Mouse (Mus musculus) kidney, embryonic 15.5 days (tissue): Measurements from ENCODE around the gene Vamp8. TPM values are rescaled to one million over a fixed set of nuclear protein-coding genes. Genes with fewer than 3 reads are reported as not detected.
A peak's percentile ranks its signal among the peaks of the same experiment; 100 is the strongest.

Source experiments
- ATAC-seq: fragments of 200-750 bp; cut with Nextera tagmentation; replicated peaks from 2 replicates; pipeline ENCODE4 v1.8.0; 2017; ENCODE audit warnings: moderate TSS enrichment; ENCODE audit not compliant: low FRiP score
- H3K27ac ChIP-seq: fragments of 300-500 bp; sonication (generic); 2 replicates; pipeline ENCODE4 v1.5.1; 2015; ENCODE audit warnings: mild to moderate bottlenecking, inconsistent platforms
- H3K27me3 ChIP-seq: fragments of 300-500 bp; sonication (generic); 2 replicates; pipeline ENCODE4 v1.6.1; 2015; ENCODE audit warnings: inconsistent platforms
- H3K36me3 ChIP-seq: fragments of 300-500 bp; sonication (generic); 2 replicates; pipeline ENCODE4 v1.6.1; 2015; ENCODE audit warnings: inconsistent platforms
- H3K4me1 ChIP-seq: fragments of 300-500 bp; sonication (generic); 2 replicates; pipeline ENCODE4 v1.6.1; 2015; ENCODE audit warnings: inconsistent platforms
- H3K4me2 ChIP-seq: fragments of 300-500 bp; sonication (generic); 2 replicates; pipeline ENCODE4 v1.6.1; 2015; ENCODE audit warnings: moderate library complexity, mild to moderate bottlenecking, inconsistent platforms
- H3K4me3 ChIP-seq: fragments of 300-500 bp; sonication (generic); replicated peaks from 2 replicates; pipeline ENCODE4 v1.5.1; 2015; ENCODE audit warnings: mild to moderate bottlenecking, inconsistent platforms
- H3K9ac ChIP-seq: fragments of 300-500 bp; sonication (generic); 2 replicates; pipeline ENCODE4 v1.6.1; 2015; ENCODE audit warnings: mild to moderate bottlenecking, inconsistent platforms
- H3K9me3 ChIP-seq: fragments of 300-500 bp; sonication (generic); replicated peaks from 2 replicates; pipeline ENCODE4 v1.6.1; 2016; ENCODE audit warnings: inconsistent platforms
- WGBS: fragments of 180-500 bp; shearing (Covaris S2); methylation state at CpG from one replicate; pipeline ENCODE4 v1.1.7; 2015; ENCODE audit warnings: mixed read lengths; 5-methylcytosine and 5-hydroxymethylcytosine counted together
- polyA plus RNA-seq: library from polyadenylated mRNA; unstranded; fragments of >200 nt; fragmentation: Nextera tagmentation; extraction: Ambion mirVana; gene quantifications from 2 replicates; pipeline ENCODE4 v1.2.1, GENCODE M21; 2015

The Vamp8 gene
- polyA plus RNA-seq, 1 experiment from 2014 or later = 146 TPM

DNA sequence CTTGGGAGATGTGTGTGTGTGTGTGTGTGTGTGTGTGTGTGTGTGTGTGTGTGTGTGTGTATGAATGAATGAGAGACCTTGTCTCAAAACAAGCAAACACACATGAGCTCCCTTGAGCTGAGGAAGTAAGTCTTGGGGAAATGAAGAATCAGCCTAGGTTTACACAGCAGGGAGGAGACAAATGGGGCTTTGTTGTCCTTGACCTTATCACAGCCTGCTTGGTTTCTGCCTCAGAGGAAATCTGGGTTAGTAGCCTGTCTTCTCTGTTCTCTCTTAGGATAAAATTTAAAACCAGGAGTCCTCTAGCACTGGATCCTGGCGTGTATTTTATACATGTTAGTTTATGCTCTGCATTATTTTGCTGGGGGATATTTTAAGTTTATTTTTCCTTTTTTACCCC is 29.3 kb upstream of the Vamp8 start:
- Histone ChIP-seq H3K4me3 (no peak overlapping the region), H3K27ac (no peak overlapping the region), H3K9ac (no peak overlapping the region), H3K27me3 (no peaks in the 10 kb centered on the region), H3K36me3 (peaks cover 86% of the 10 kb centered on the region), H3K4me2 (no peak overlapping the region), H3K9me3 (no peaks in the 10 kb centered on the region), H3K4me1 (peaks cover 14% of the 10 kb centered on the region)
- no peak for ATAC-seq
- WGBS = 89% methylated on average over 1 of the region's 1 CpGs

- Histone ChIP-seq H3K9ac (no peak overlapping the region), H3K36me3 (peaks cover 71% of the 10 kb centered on the region), H3K27ac (no peak overlapping the region), H3K4me2 (no peak overlapping the region), H3K27me3 (no peaks in the 10 kb centered on the region), H3K4me1 (peaks cover 22% of the 10 kb centered on the region), H3K9me3 (no peaks in the 10 kb centered on the region), H3K4me3 (no peak overlapping the region)
- WGBS = 85% methylated on average over 4 of the region's 4 CpGs
- ATAC-seq = no peak
Measured at GRCm38 (mm10) chr6:72418279-72418678, 27.8 kb upstream of the Vamp8 start.

- Histone ChIP-seq H3K9ac (no peak overlapping the region), H3K27ac (no peak overlapping the region), H3K4me3 (no peak overlapping the region), H3K27me3 (no peaks in the 10 kb centered on the region), H3K36me3 (peaks cover 50% of the 10 kb centered on the region), H3K4me1 (peaks cover 22% of the 10 kb centered on the region), H3K4me2 (no peak overlapping the region), H3K9me3 (no peaks in the 10 kb centered on the region)
- 79% methylated on average over 7 of the region's 7 CpGs for WGBS
- no peak for ATAC-seq
Measured at GRCm38 (mm10) chr6:72415964-72416772, 25.7 kb upstream of the Vamp8 start.

DNA sequence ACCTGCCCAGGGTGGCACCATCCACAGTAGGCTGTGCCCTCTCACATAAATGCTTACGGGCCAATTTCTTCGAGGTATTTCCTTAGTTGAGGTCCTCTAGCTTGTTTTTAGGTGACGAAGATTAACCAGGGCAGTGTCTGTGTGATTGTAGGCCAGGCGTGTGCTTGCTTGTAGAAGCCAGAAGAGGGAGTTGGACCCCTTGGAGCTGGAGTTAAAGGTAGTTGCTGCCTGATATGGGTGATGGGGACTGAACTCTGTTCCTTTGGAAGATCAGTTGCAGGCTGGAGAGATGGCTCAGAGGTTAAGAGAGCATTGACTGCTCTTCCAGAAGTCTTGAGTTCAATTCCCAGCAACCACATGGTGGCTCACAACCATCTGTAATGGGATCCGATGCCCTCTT is 24.7 kb upstream of the Vamp8 start:
- H3K36me3 ChIP-seq = peaks cover 40% of the 10 kb centered on the region
- H3K27ac ChIP-seq = no peak overlapping the region
- H3K4me3 ChIP-seq = peak overlapping the region; percentile 59
- H3K9ac ChIP-seq = peak overlapping the region; percentile 65; the same call in 1 of the 2 replicates
- no peaks in the 10 kb centered on the region for H3K27me3 ChIP-seq
- H3K4me2 ChIP-seq = peak overlapping the region; percentile 72
- WGBS = 88% methylated on average over 5 of the region's 5 CpGs
- H3K4me1 ChIP-seq = peaks cover 22% of the 10 kb centered on the region
- H3K9me3 ChIP-seq = no peaks in the 10 kb centered on the region
- no peak for ATAC-seq

GRCm38 (mm10) chr6:72414076-72414756 is 23.7 kb upstream of the Vamp8 start, which contains the start of gene Ggcx:
TSS of gene Ggcx (plus strand) at chr6:72414308.
- peak within 1 kb of the TSS; percentile 61 for H3K27ac ChIP-seq
- WGBS = 1% methylated on average over 33 of the region's 33 CpGs

DNA sequence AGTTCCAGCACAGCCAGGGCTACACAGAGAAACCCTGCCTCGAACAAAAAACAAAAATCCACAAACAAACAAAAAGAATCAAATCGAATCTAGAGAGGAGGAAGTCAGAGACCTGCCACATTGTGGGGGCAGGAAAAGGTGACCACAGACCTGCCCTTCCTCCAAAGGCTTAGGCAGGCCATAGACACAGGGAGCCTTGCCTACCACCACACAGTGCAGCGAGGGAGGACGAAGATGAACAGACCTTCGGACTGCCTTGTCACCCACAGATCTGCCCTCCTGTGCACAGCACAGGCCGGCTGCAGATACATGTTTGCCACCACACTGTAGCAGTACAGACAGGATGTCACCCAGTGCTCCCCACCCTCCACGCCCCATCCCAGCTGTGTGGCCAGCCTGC is 20.0 kb upstream of the Vamp8 start:
- Histone ChIP-seq H3K27ac (no peak overlapping the region), H3K9me3 (no peaks in the 10 kb centered on the region), H3K4me2 (no peak overlapping the region), H3K9ac (no peak overlapping the region), H3K36me3 (no peaks in the 10 kb centered on the region), H3K4me3 (no peak overlapping the region), H3K27me3 (no peaks in the 10 kb centered on the region), H3K4me1 (peaks cover 14% of the 10 kb centered on the region)
- no peak for ATAC-seq
- 72% methylated on average over 7 of the region's 7 CpGs for WGBS

More at GRCm38 (mm10) chr6:72414076-72414756, 23.7 kb upstream of the Vamp8 start, which contains the start of gene Ggcx:
- H3K4me3 ChIP-seq = peak within 1 kb of the TSS; percentile 59
- H3K36me3 ChIP-seq = peaks cover 30% of the 10 kb centered on the region
- peak; percentile 96 for ATAC-seq
- no peaks in the 10 kb centered on the region for H3K27me3 ChIP-seq
- peak within 1 kb of the TSS; percentile 72 for H3K4me2 ChIP-seq
- peaks cover 22% of the 10 kb centered on the region for H3K4me1 ChIP-seq
- H3K9ac ChIP-seq = peak within 1 kb of the TSS; percentile 65
- H3K9me3 ChIP-seq = no peaks in the 10 kb centered on the region

- H3K4me2 ChIP-seq = no peak overlapping the region
- peaks cover 10% of the 10 kb centered on the region for H3K4me1 ChIP-seq
- no peaks in the 10 kb centered on the region for H3K27me3 ChIP-seq
- WGBS = 42% methylated on average over 1 of the region's 1 CpGs
- ATAC-seq = no peak
- H3K9me3 ChIP-seq = no peaks in the 10 kb centered on the region
- H3K4me3 ChIP-seq = no peak overlapping the region
- no peak overlapping the region for H3K9ac ChIP-seq
- H3K27ac ChIP-seq = no peak overlapping the region
- no peaks in the 10 kb centered on the region for H3K36me3 ChIP-seq
Measured at GRCm38 (mm10) chr6:72410003-72410402, 19.5 kb upstream of the Vamp8 start.

GRCm38 (mm10) chr6:72409567-72409966 is 19.1 kb upstream of the Vamp8 start:
- Histone ChIP-seq H3K27me3 (no peaks in the 10 kb centered on the region), H3K9ac (no peak overlapping the region), H3K4me2 (no peak overlapping the region), H3K27ac (no peak overlapping the region), H3K4me1 (peaks cover 6% of the 10 kb centered on the region), H3K4me3 (no peak overlapping the region), H3K9me3 (no peaks in the 10 kb centered on the region), H3K36me3 (no peaks in the 10 kb centered on the region)
- no peak for ATAC-seq
- WGBS = 19% methylated on average over 3 of the region's 3 CpGs

DNA sequence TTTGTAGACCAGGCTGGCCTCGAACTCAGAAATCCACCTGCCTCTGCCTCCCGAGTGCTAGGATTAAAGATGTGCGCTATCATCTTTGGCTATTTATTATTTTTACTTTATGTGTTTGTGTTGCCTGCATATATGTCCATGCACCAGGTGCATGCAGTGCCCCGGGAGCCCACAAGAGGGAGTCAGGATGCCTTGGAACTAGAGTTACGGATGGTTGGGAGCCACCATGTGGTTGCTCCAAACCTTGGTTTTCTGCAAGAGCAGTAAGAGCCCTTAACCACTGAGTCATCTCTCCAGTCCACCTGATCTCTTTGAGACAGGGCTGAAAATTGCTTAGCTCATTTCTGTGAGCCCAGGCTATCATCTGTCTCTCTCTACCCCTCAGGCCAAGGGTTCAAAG is 16.6 kb upstream of the Vamp8 start:
- ATAC-seq = peak; percentile 86
- no peaks in the 10 kb centered on the region for H3K9me3 ChIP-seq

DNA sequence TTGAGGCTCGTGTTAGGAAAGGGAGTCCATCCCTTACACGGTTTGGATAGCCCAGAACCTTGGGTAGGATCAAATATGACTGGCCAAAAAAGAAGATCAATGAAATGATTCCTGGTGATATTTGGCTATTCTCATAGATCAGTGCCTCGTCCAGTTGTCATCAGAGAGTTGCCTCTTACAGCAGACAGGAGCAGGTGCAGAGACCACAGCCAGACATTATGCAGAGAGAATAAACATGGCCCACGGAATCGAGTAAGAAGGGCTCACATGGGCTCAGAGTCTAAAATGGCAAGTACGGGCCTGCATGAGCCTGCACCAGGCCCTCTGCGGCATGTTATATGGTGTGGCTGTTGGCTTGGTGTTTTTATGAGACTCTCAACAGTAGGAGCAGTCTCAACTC is 14.9 kb upstream of the Vamp8 start:
- no peak for ATAC-seq
- WGBS = 81% methylated on average over 7 of the region's 7 CpGs
- Histone ChIP-seq H3K4me1 (no peaks in the 10 kb centered on the region), H3K4me2 (no peak overlapping the region), H3K4me3 (no peak overlapping the region), H3K9ac (no peak overlapping the region), H3K36me3 (no peaks in the 10 kb centered on the region), H3K27me3 (no peaks in the 10 kb centered on the region), H3K9me3 (no peaks in the 10 kb centered on the region), H3K27ac (no peak overlapping the region)

More for the DNA sequence above, 16.6 kb upstream of the Vamp8 start:
- H3K27me3 ChIP-seq = no peaks in the 10 kb centered on the region
- no peak overlapping the region for H3K27ac ChIP-seq
- WGBS = 2% methylated on average over 5 of the region's 5 CpGs
- no peaks in the 10 kb centered on the region for H3K4me1 ChIP-seq
- no peaks in the 10 kb centered on the region for H3K36me3 ChIP-seq
- H3K9ac ChIP-seq = no peak overlapping the region
- no peak overlapping the region for H3K4me3 ChIP-seq
- H3K4me2 ChIP-seq = no peak overlapping the region

- H3K36me3 ChIP-seq = no peaks in the 10 kb centered on the region
- ATAC-seq = no peak
- 0 out of 2 replicates have a peak, but pooled peaks cover 2% of the 10 kb centered on the region for H3K4me1 ChIP-seq
- no peak overlapping the region for H3K27ac ChIP-seq
- 21% methylated on average over 7 of the region's 7 CpGs for WGBS
- H3K4me3 ChIP-seq = no peak overlapping the region
- H3K4me2 ChIP-seq = no peak overlapping the region
- H3K9me3 ChIP-seq = no peaks in the 10 kb centered on the region
- H3K9ac ChIP-seq = no peak overlapping the region
- no peaks in the 10 kb centered on the region for H3K27me3 ChIP-seq
Measured at GRCm38 (mm10) chr6:72401875-72402274, 11.4 kb upstream of the Vamp8 start.

DNA sequence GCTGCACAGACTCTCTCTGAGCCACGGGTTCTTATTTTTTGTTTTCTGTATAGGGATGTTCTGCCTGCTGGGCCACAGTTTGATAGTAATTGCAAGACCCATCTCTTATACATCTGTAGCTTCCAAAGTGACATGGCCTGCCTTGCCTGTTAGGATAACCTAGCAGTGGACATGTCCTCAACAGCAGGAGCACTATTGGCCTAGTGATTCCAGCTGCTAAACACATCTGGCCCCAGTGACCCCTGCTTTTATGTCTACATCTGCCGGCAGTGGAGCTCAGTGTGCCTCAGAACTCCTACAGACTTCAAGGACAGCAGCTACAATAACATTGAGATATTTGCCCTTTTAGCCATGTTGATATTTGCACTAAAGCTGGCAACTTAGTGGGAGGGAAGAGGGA is 9.5 kb upstream of the Vamp8 start:
- Histone ChIP-seq H3K27me3 (no peaks in the 10 kb centered on the region), H3K4me2 (no peak overlapping the region), H3K36me3 (no peaks in the 10 kb centered on the region), H3K4me3 (no peak overlapping the region), H3K9ac (no peak overlapping the region), H3K9me3 (no peaks in the 10 kb centered on the region), H3K4me1 (0 out of 2 replicates have a peak, but pooled peaks cover 2% of the 10 kb centered on the region), H3K27ac (no peak overlapping the region)
- WGBS = 35% methylated on average over 2 of the region's 2 CpGs
- no peak for ATAC-seq
